Mouse (Mus musculus): ENCODE data around the gene Rsph3b.

- no peak for TF ChIP-seq GATA1 (IDR thresholded peaks at IDR 0.05; ENCODE audit: low read length)
- no peak for TF ChIP-seq TAL1 (IDR thresholded peaks at IDR 0.05; ENCODE audit: low read length)
Observed at GRCm38 (mm10) chr17:6896756-6897155, 51.7 kb downstream of the Rsph3b start.

Data from erythroblast, embryonic 14.5 days (primary cell).